In the genomic region with DNA sequence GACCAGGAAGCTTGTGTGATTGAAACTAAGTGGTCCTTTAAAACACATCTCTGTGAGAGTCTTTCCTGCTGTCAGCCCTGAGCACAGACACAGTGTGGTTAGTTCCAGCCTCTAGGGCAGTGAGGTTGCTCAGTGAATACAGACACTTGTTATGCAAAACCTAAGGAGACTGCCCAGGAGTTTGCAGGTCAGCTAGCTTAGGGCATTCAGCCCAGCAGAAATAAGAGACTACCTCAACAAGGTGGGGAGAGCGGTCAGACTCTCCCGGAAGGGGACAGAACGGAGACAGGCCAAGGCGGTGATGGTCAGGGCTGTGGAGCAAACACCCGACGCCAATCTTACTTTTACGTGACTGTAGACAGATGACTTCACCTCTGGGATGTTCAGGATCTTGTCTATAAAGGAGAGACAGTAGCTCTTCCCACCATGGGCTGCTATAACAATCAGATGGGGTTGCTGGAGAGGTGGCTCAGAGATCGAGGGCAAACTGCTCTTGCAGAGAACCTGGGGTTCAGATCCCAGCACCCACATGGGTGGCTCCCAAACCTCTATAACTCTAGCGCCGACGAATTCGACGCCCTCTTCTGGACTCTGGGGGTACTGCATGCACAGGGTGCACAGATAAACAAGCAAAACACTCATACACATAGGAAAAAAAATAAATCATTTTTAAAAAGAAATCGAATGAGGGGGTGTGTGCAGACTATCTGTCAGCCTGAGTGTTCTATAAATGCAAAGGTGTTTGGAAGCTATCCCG, we compare ENCODE assay signal across 12 mouse cellular contexts. TPM values are rescaled to one million over a fixed set of nuclear protein-coding genes. Genes with fewer than 3 reads are reported as not detected.
DNase-seq lines count a peak whose midpoint lies in the region; ATAC-seq and TF ChIP-seq lines count a peak whose summit lies in the region.
"Had no signal": no experiment of that assay in that cellular context is flagged by ENCODE, and none has a peak within 500 bp of the region (broad histone marks: within the 10 kb centered on the region; RNA-seq: fewer than 3 reads in every experiment).

No protein-coding gene starts in this region.

- no peak for ATAC-seq in stomach, postnatal 0 days (ENCODE audit: low FRiP score, low TSS enrichment)
- ATAC-seq: hindbrain, embryonic 16.5 days had no signal

- H3K27ac ChIP-seq in cerebellum, adult 2 months (ENCODE audit: insufficient read depth, low read length) = no peak overlapping the region
- no peak overlapping the region for H3K27ac ChIP-seq in kidney, adult 2 months (ENCODE audit: insufficient read depth, low read depth, low read length)
- H3K27ac ChIP-seq in thymus, adult 2 months (ENCODE audit: control insufficient read depth, insufficient read depth, low read length) = no peak overlapping the region
- H3K27ac ChIP-seq in stomach, postnatal 0 days (replicated peaks) = no peak overlapping the region
- H3K27ac ChIP-seq: neural tube, embryonic 12.5 days had no signal

- no peaks in the 10 kb centered on the region for H3K36me3 ChIP-seq in kidney, adult 2 months (ENCODE audit: control insufficient read depth, insufficient read depth, low read length)
- H3K36me3 ChIP-seq in thymus, adult 2 months (ENCODE audit: control insufficient read depth, insufficient read depth, low read length) = peaks cover 32% of the 10 kb centered on the region
- H3K36me3 ChIP-seq in stomach, postnatal 0 days (ENCODE audit: control insufficient read depth, insufficient read depth, low read length) = 0 out of 2 replicates have a peak, but pooled peaks cover 2% of the 10 kb centered on the region
- H3K36me3 ChIP-seq: limb, embryonic 12.5 days; neural tube, embryonic 12.5 days had no signal

- TF ChIP-seq POLR2A in cerebellum, adult 2 months (IDR thresholded peaks at IDR 0.05; ENCODE audit: borderline replicate concordance, insufficient read depth, low read length) = no peak
- TF ChIP-seq POLR2A in kidney, adult 2 months (IDR thresholded peaks at IDR 0.05; ENCODE audit: low read depth, low read length) = no peak
- TF ChIP-seq POLR2A in thymus, adult 2 months (IDR thresholded peaks at IDR 0.05; ENCODE audit: control insufficient read depth, extremely low read depth, insufficient read depth, low read length, poor library complexity) = no peak

- TF ChIP-seq EP300 in stomach, postnatal 0 days (optimal IDR thresholded peaks at IDR 0.05) = no peak

- TF ChIP-seq CTCF in cerebellum, adult 2 months (IDR thresholded peaks at IDR 0.05; ENCODE audit: borderline replicate concordance, insufficient read depth, low read depth, low read length) = 0 out of 2 replicates have a peak, but pooled peaks have one; percentile 3
- TF ChIP-seq CTCF in kidney, adult 2 months (conservative IDR thresholded peaks at IDR 0.05; ENCODE audit: insufficient read depth, insufficient read length, low read depth, low read length) = 0 out of 2 replicates have a peak, but pooled peaks have one; percentile 13
- peak; percentile 81 for TF ChIP-seq CTCF in thymus, adult 2 months (IDR thresholded peaks at IDR 0.05; ENCODE audit: borderline replicate concordance, control insufficient read depth, extremely low read depth, insufficient read depth, low read length, poor library complexity)
- TF ChIP-seq CTCF in stomach, postnatal 0 days (IDR thresholded peaks at IDR 0.05; ENCODE audit: low read depth) = peak; percentile 39

- no peak overlapping the region for H3K4me2 ChIP-seq in stomach, postnatal 0 days (replicated peaks; ENCODE audit: low read depth)
- H3K4me2 ChIP-seq: limb, embryonic 12.5 days; neural tube, embryonic 12.5 days had no signal

- H3K27me3 ChIP-seq in cerebellum, adult 2 months (ENCODE audit: control insufficient read depth, insufficient read depth, low read length) = no peaks in the 10 kb centered on the region
- H3K27me3 ChIP-seq in kidney, adult 2 months (replicated peaks; ENCODE audit: control insufficient read depth, insufficient read depth, low read length) = no peaks in the 10 kb centered on the region
- H3K27me3 ChIP-seq in thymus, adult 2 months (ENCODE audit: control insufficient read depth, insufficient read depth, low read length) = no peaks in the 10 kb centered on the region
- no peaks in the 10 kb centered on the region for H3K27me3 ChIP-seq in stomach, postnatal 0 days (ENCODE audit: control insufficient read depth, insufficient read depth, low read length)
- H3K27me3 ChIP-seq: limb, embryonic 12.5 days; neural tube, embryonic 12.5 days had no signal

- DNase-seq in cerebellum, adult 2 months = no peak
- DNase-seq in cerebellum, postnatal 4 days (ENCODE audit: low spot score in 2 of 2) = no peak
- DNase-seq in kidney, adult 2 months = no peak
- DNase-seq in kidney, adult 11 months = no peak
- DNase-seq in thymus, adult 2 months = peak; percentile 24
- no peak for DNase-seq in thymus, postnatal 0 days (ENCODE audit: low spot score)
- DNase-seq in stomach, postnatal 0 days (ENCODE audit: low spot score) = no peak
- DNase-seq in frontal cortex, postnatal 14 days (ENCODE audit: low spot score in 2 of 2) = no peak
- DNase-seq: right cerebral cortex, postnatal 25 days had no signal

- WGBS in cerebellum, adult 2 months = 76% methylated on average over 15 of the region's 15 CpGs
- 83% methylated on average over 15 of the region's 15 CpGs for WGBS in kidney, adult 2 months
- 93% methylated on average over 15 of the region's 15 CpGs for WGBS in thymus, adult 2 months
- WGBS in stomach, postnatal 0 days = 80% methylated on average over 15 of the region's 15 CpGs

- H3K9ac ChIP-seq in stomach, postnatal 0 days (ENCODE audit: low read length) = no peak overlapping the region
- H3K9ac ChIP-seq: limb, embryonic 12.5 days; neural tube, embryonic 12.5 days had no signal

- H3K9me3 ChIP-seq in stomach, postnatal 0 days (ENCODE audit: control insufficient read depth, low read length) = no peaks in the 10 kb centered on the region
- H3K9me3 ChIP-seq: limb, embryonic 12.5 days; neural tube, embryonic 12.5 days had no signal

- no peak overlapping the region for H3K4me3 ChIP-seq in cerebellum, adult 2 months (replicated peaks; ENCODE audit: insufficient read depth, low read depth, low read length)
- H3K4me3 ChIP-seq in kidney, adult 2 months (ENCODE audit: insufficient read depth, low read depth, low read length) = no peak overlapping the region
- H3K4me3 ChIP-seq in thymus, adult 2 months (ENCODE audit: control insufficient read depth, insufficient read depth, low read length) = no peak overlapping the region
- no peak overlapping the region for H3K4me3 ChIP-seq in stomach, postnatal 0 days (ENCODE audit: low read depth, low read length)
- H3K4me3 ChIP-seq: limb, embryonic 12.5 days; neural tube, embryonic 12.5 days had no signal

- H3K4me1 ChIP-seq in cerebellum, adult 2 months (ENCODE audit: control insufficient read depth, insufficient read depth, low read length) = no peaks in the 10 kb centered on the region
- H3K4me1 ChIP-seq in kidney, adult 2 months (ENCODE audit: control insufficient read depth, insufficient read depth, low read length) = peaks cover 8% of the 10 kb centered on the region; the same call in 1 of the 2 replicates
- peaks cover 22% of the 10 kb centered on the region for H3K4me1 ChIP-seq in thymus, adult 2 months (replicated peaks; ENCODE audit: control insufficient read depth, insufficient read depth, low read length)
- 0 out of 2 replicates have a peak, but pooled peaks cover 3% of the 10 kb centered on the region for H3K4me1 ChIP-seq in stomach, postnatal 0 days (replicated peaks; ENCODE audit: control insufficient read depth, insufficient read depth)
- H3K4me1 ChIP-seq: neural tube, embryonic 12.5 days had no signal

RNA-seq across cellular contexts. Expression of a gene that starts 30.5 kb away (rescaled TPM):
- 3.8 and 4.6 TPM in 2 replicates for polyA plus RNA-seq in cerebellum, adult 2 months (2012; rRNA removed)
- polyA plus RNA-seq in kidney, adult 2 months (2012; rRNA removed) = 11.7 and 15.6 TPM in 2 replicates
- polyA plus RNA-seq in thymus, adult 2 months (2012; rRNA removed) = 220 and 249 TPM in 2 replicates
- polyA plus RNA-seq in thymus, postnatal 0 days (2015; fragmentation: Nextera tagmentation; extraction: Ambion mirVana) = 221 and 236 TPM in 2 replicates
- polyA plus RNA-seq in stomach, postnatal 0 days (2015; fragmentation: Nextera tagmentation; extraction: Ambion mirVana) = 16.1 TPM in 2 replicates

RNA-seq across cellular contexts. Expression of a gene that starts 44.7 kb away (rescaled TPM):
- polyA plus RNA-seq in cerebellum, adult 2 months (2012; rRNA removed) = 54.5 and 57.0 TPM in 2 replicates
- polyA plus RNA-seq in kidney, adult 2 months (2012; rRNA removed) = 38.6 and 42.0 TPM in 2 replicates
- polyA plus RNA-seq in thymus, adult 2 months (2012; rRNA removed) = 4.6 and 5.9 TPM in 2 replicates
- polyA plus RNA-seq in thymus, postnatal 0 days (2015; fragmentation: Nextera tagmentation; extraction: Ambion mirVana) = 17.4 and 17.8 TPM in 2 replicates
- polyA plus RNA-seq in stomach, postnatal 0 days (2015; fragmentation: Nextera tagmentation; extraction: Ambion mirVana) = 71.4 and 76.4 TPM in 2 replicates

Comparison
In these comparisons a context has a peak if more than half of its experiments do, and no peak if none do; other contexts are left out.
1. CTCF ChIP-seq: peak in every context shown above with its lines; median percentile 81 in thymus, adult 2 months; 39 in stomach, postnatal 0 days; 13 in kidney, adult 2 months; 3 in cerebellum, adult 2 months.
2. RNA of a gene that starts 30.5 kb away (polyA plus RNA-seq): 220 to 249 TPM in thymus, adult 2 months and 221 to 236 TPM in thymus, postnatal 0 days; 16.1 TPM in stomach, postnatal 0 days, 11.7 to 15.6 TPM in kidney, adult 2 months and 3.8 to 4.6 TPM in cerebellum, adult 2 months; every median in the first group is over 10 times any median in the second.